In the genomic region with DNA sequence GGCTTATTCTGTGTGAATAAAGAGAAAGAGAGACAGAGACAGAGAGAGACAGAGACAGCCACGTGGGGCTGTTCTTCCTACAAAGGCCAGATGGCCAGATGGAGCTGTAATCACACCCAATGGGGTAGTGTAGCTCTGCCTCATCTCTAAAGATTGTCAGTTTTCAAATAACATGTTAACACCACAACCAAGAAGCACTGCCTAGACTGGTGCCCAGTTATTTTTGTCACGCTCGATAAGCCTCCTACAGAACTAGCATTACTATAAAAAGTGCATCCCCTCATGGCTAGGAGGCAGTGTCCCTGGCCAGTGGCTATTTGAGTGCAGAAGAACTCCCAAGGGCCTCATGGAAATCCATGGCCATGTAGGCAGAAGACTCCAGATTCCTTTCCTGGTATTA, we compare ENCODE assay signal across 14 mouse cellular contexts.
"Had no signal": no experiment of that assay in that cellular context is flagged by ENCODE, and none has a peak within 500 bp of the region (broad histone marks: within the 10 kb centered on the region; RNA-seq: fewer than 3 reads in every experiment).

No protein-coding gene starts in this region.

- H3K9ac ChIP-seq: limb, embryonic 12.5 days; liver, embryonic 13.5 days; liver, postnatal 0 days; lung, embryonic 15.5 days; neural tube, embryonic 15.5 days had no signal

- H3K4me1 ChIP-seq: limb, embryonic 12.5 days; liver, embryonic 13.5 days; lung, embryonic 15.5 days; neural tube, embryonic 15.5 days had no signal

- H3K27me3 ChIP-seq: limb, embryonic 12.5 days; liver, embryonic 13.5 days; lung, embryonic 15.5 days; neural tube, embryonic 15.5 days had no signal

- H3K4me2 ChIP-seq: limb, embryonic 12.5 days; liver, embryonic 13.5 days; lung, embryonic 15.5 days; neural tube, embryonic 15.5 days had no signal

- H3K9me3 ChIP-seq: liver, embryonic 13.5 days; lung, embryonic 15.5 days; neural tube, embryonic 15.5 days had no signal

- H3K36me3 ChIP-seq: limb, embryonic 12.5 days; liver, embryonic 13.5 days; lung, embryonic 15.5 days; neural tube, embryonic 15.5 days had no signal

- H3K27ac ChIP-seq: left cerebral cortex, adult 2 months; limb, embryonic 12.5 days; liver, embryonic 13.5 days; lung, embryonic 15.5 days; neural tube, embryonic 15.5 days had no signal

- ATAC-seq: liver, postnatal 0 days had no signal

- DNase-seq: kidney, postnatal 14 days; liver; liver, embryonic 13.5 days; liver, postnatal 0 days; lung, postnatal 14 days; midbrain, embryonic 14.5 days; right cerebral cortex, adult 18-20 months; right cerebral cortex, postnatal 25 days; thymus, postnatal 36 days had no signal

- H3K4me3 ChIP-seq: left cerebral cortex, adult 2 months; limb, embryonic 12.5 days; liver, embryonic 13.5 days; lung, embryonic 15.5 days; myocyte; neural tube, embryonic 15.5 days had no signal
